Mouse (Mus musculus): ENCODE data around the gene Nmt1. TPM values are rescaled to one million over a fixed set of nuclear protein-coding genes. Genes with fewer than 3 reads are reported as not detected.

The Nmt1 gene
- polyA plus RNA-seq, 2 experiments = 22.3 to 44.3 TPM

GRCm38 (mm10) chr11:103116008-103116818 lies 88.2 kb downstream of the Nmt1 start, which contains the start of gene Hexim1:
Gene Hexim1 (plus strand): TSS chr11:103116231.
- Histone ChIP-seq H3K9ac (replicated peaks) (peak within 1 kb of the TSS; percentile 88), H3K36me3 (replicated peaks; ENCODE audit: control insufficient read depth, insufficient read depth, low read depth) (no peaks in the 10 kb centered on the region), H3K4me1 (replicated peaks; ENCODE audit: control insufficient read depth in 2 of 2, insufficient read depth in 2 of 2, low read length in 1 of 2) (peaks cover 17 to 23% of the 10 kb centered on the region in 2 experiments), H3K27me3 (ENCODE audit: control insufficient read depth, insufficient read depth, low read length) (no peaks in the 10 kb centered on the region; the same call in 1 of the 2 replicates), H3K27ac (peak within 1 kb of the TSS; percentile 90), H3K4me3 (ENCODE audit: insufficient read depth in 1 of 2, low read depth in 2 of 2, low read length in 2 of 2) (peak within 1 kb of the TSS; percentile 86 to 91), H3K9me3 (ENCODE audit: control insufficient read depth, low read length) (no peaks in the 10 kb centered on the region), H3K4me2 (ENCODE audit: low read depth) (peak within 1 kb of the TSS; percentile 100)
- TF ChIP-seq CTCF (IDR thresholded peaks at IDR 0.05; ENCODE audit: low read depth) (no peak), EP300 (IDR thresholded peaks at IDR 0.05; ENCODE audit: low read depth) (no peak)
- WGBS (ENCODE audit: insufficient replicate concordance) = under 1% methylated on average over 53 of the region's 53 CpGs
- DNase-seq (ENCODE audit: low read depth in 3 of 3, low spot score in 3 of 3) = peak; percentile 99 to 100 (median 99)
- ATAC-seq (ENCODE audit: insufficient read depth) = peak; percentile 91

DNA sequence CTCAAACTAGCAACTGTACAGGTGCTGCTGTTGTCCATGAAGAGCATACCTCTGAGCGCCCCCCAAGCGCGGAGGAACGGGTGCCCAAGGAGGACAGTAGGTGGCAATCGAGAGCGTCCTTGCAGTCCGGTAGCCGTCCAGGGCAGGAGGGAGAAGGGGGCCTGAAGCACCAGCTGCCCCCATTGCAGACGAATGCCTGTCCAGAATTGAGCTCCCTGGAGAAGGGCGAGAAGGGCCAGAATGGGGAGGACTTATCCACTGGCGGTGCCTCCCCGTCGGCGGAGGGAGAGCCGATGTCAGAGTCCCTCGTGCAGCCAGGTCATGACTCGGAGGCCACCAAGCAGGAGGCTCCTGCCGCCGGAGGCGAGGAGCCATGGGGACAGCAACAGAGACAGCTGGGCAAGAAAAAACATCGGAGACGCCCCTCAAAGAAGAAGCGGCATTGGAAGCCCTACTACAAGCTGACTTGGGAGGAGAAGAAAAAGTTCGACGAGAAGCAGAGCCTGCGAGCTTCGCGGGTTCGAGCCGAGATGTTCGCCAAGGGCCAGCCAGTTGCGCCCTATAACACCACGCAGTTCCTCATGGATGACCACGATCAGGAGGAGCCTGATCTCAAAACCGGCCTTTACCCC lies 89.1 kb downstream of the Nmt1 start:
- H3K36me3 ChIP-seq (replicated peaks; ENCODE audit: control insufficient read depth, insufficient read depth, low read depth) = no peaks in the 10 kb centered on the region
- DNase-seq (ENCODE audit: low read depth in 3 of 3, low spot score in 3 of 3) (peak in 2 of 3 experiments; percentile 64 to 68), ATAC-seq (ENCODE audit: insufficient read depth) (peak; percentile 14; the same call in 1 of the 2 replicates)
- under 1% methylated on average over 35 of the region's 35 CpGs for WGBS (ENCODE audit: insufficient replicate concordance)
- peak overlapping the region; percentile 100 for H3K4me2 ChIP-seq (ENCODE audit: low read depth)
- H3K4me3 ChIP-seq (ENCODE audit: insufficient read depth in 1 of 2, low read depth in 2 of 2, low read length in 2 of 2) = peak overlapping the region; percentile 86 to 91
- peak overlapping the region; percentile 83 for H3K27ac ChIP-seq
- no peaks in the 10 kb centered on the region; the same call in 1 of the 2 replicates for H3K27me3 ChIP-seq (ENCODE audit: control insufficient read depth, insufficient read depth, low read length)
- no peaks in the 10 kb centered on the region for H3K9me3 ChIP-seq (ENCODE audit: control insufficient read depth, low read length)
- no peak for TF ChIP-seq EP300 (IDR thresholded peaks at IDR 0.05; ENCODE audit: low read depth)
- peak; percentile 94 for TF ChIP-seq CTCF (IDR thresholded peaks at IDR 0.05; ENCODE audit: low read depth)
- peak overlapping the region; percentile 88 for H3K9ac ChIP-seq (replicated peaks)
- peaks cover 17% of the 10 kb centered on the region in 2 experiments for H3K4me1 ChIP-seq (replicated peaks; ENCODE audit: control insufficient read depth in 2 of 2, insufficient read depth in 2 of 2, low read length in 1 of 2)

DNA sequence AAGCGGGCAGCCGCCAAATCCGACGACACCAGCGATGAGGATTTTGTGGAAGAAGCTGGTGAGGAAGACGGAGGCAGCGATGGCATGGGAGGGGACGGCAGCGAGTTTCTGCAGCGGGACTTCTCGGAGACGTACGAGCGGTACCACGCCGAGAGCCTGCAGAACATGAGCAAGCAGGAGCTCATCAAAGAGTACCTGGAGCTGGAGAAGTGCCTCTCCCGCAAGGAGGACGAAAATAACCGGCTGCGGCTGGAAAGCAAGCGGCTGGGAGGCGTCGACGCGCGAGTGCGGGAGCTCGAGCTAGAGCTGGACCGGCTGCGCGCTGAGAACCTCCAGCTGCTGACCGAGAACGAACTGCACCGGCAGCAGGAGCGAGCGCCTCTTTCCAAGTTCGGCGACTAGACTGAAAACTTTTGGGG lies 89.6 kb downstream of the Nmt1 start:
- Histone ChIP-seq H3K27me3 (ENCODE audit: control insufficient read depth, insufficient read depth, low read length) (no peaks in the 10 kb centered on the region; the same call in 1 of the 2 replicates), H3K36me3 (replicated peaks; ENCODE audit: control insufficient read depth, insufficient read depth, low read depth) (no peaks in the 10 kb centered on the region), H3K4me3 (ENCODE audit: insufficient read depth in 1 of 2, low read depth in 2 of 2, low read length in 2 of 2) (peak overlapping the region; percentile 86 to 91), H3K9ac (replicated peaks) (peak overlapping the region; percentile 88), H3K9me3 (ENCODE audit: control insufficient read depth, low read length) (no peaks in the 10 kb centered on the region), H3K4me1 (replicated peaks; ENCODE audit: control insufficient read depth in 2 of 2, insufficient read depth in 2 of 2, low read length in 1 of 2) (peaks cover 12 to 15% of the 10 kb centered on the region in 2 experiments), H3K27ac (no peak overlapping the region), H3K4me2 (ENCODE audit: low read depth) (peak overlapping the region; percentile 100)
- under 1% methylated on average over 38 of the region's 38 CpGs for WGBS (ENCODE audit: insufficient replicate concordance)
- TF ChIP-seq CTCF (IDR thresholded peaks at IDR 0.05; ENCODE audit: low read depth) (no peak), EP300 (IDR thresholded peaks at IDR 0.05; ENCODE audit: low read depth) (no peak)
- ATAC-seq (ENCODE audit: insufficient read depth) = no peak
- no peak for DNase-seq (ENCODE audit: low read depth in 3 of 3, low spot score in 3 of 3)

Small RNAs within 50 kb of the gene (microRNA-seq; reads per million reads assigned to microRNA genes)
- not detected for gene Mir6931

Other genes starting within 250 kb of the Nmt1 start
- gene Gjc1, start 208.5 kb upstream of the Nmt1 start, polyA plus RNA-seq (2012; rRNA removed) = 1.2 and 1.7 TPM in 2 replicates
- 1.1 and 1.5 TPM in 2 replicates for gene Gjc1, start 208.5 kb upstream of the Nmt1 start, polyA plus RNA-seq (2014; fragmentation: Nextera tagmentation; extraction: Ambion mirVana)
- gene Higd1b, start 192.3 kb upstream of the Nmt1 start, polyA plus RNA-seq (2012; rRNA removed) = not detected in 2 replicates
- not detected in 2 replicates for gene Higd1b, start 192.3 kb upstream of the Nmt1 start, polyA plus RNA-seq (2014; fragmentation: Nextera tagmentation; extraction: Ambion mirVana)
- 51.1 and 51.8 TPM in 2 replicates for gene Eftud2, start 147.2 kb upstream of the Nmt1 start, polyA plus RNA-seq (2012; rRNA removed)
- gene Eftud2, start 147.2 kb upstream of the Nmt1 start, polyA plus RNA-seq (2014; fragmentation: Nextera tagmentation; extraction: Ambion mirVana) = 88.8 and 116 TPM in 2 replicates
- gene Ccdc103, start 147.0 kb upstream of the Nmt1 start, polyA plus RNA-seq (2012; rRNA removed) = 0.29 and 0.59 TPM in 2 replicates
- 0.75 and 1.1 TPM in 2 replicates for gene Ccdc103, start 147.0 kb upstream of the Nmt1 start, polyA plus RNA-seq (2014; fragmentation: Nextera tagmentation; extraction: Ambion mirVana)
- gene Fam187a, start 143.0 kb upstream of the Nmt1 start, polyA plus RNA-seq (2012; rRNA removed) = not detected in 2 replicates
- gene Fam187a, start 143.0 kb upstream of the Nmt1 start, polyA plus RNA-seq (2014; fragmentation: Nextera tagmentation; extraction: Ambion mirVana) = 0.06 TPM in 1 of 2 replicates, not detected in the other
- 8.2 and 12.6 TPM in 2 replicates for gene Gfap, start 127.3 kb upstream of the Nmt1 start, polyA plus RNA-seq (2012; rRNA removed)
- gene Gfap, start 127.3 kb upstream of the Nmt1 start, polyA plus RNA-seq (2014; fragmentation: Nextera tagmentation; extraction: Ambion mirVana) = 9.3 and 10.2 TPM in 2 replicates
- 19.7 and 21.9 TPM in 2 replicates for gene Kif18b, start 103.1 kb upstream of the Nmt1 start, polyA plus RNA-seq (2012; rRNA removed)
- 6.3 TPM in 2 replicates for gene Kif18b, start 103.1 kb upstream of the Nmt1 start, polyA plus RNA-seq (2014; fragmentation: Nextera tagmentation; extraction: Ambion mirVana)
- gene C1ql1, start 81.5 kb upstream of the Nmt1 start, polyA plus RNA-seq (2012; rRNA removed) = 0.17 and 0.21 TPM in 2 replicates
- 0.15 TPM in 1 of 2 replicates, not detected in the other for gene C1ql1, start 81.5 kb upstream of the Nmt1 start, polyA plus RNA-seq (2014; fragmentation: Nextera tagmentation; extraction: Ambion mirVana)
- 25.1 and 27.8 TPM in 2 replicates for gene Dcakd, start 143 bp downstream of the Nmt1 start, polyA plus RNA-seq (2012; rRNA removed)
- 25.7 and 30.6 TPM in 2 replicates for gene Dcakd, start 143 bp downstream of the Nmt1 start, polyA plus RNA-seq (2014; fragmentation: Nextera tagmentation; extraction: Ambion mirVana)
- 0.31 and 0.36 TPM in 2 replicates for gene Plcd3, start 73.5 kb downstream of the Nmt1 start, polyA plus RNA-seq (2012; rRNA removed)
- 0.06 and 0.29 TPM in 2 replicates for gene Plcd3, start 73.5 kb downstream of the Nmt1 start, polyA plus RNA-seq (2014; fragmentation: Nextera tagmentation; extraction: Ambion mirVana)
- 22.2 and 27.3 TPM in 2 replicates for gene Acbd4, start 73.5 kb downstream of the Nmt1 start, polyA plus RNA-seq (2012; rRNA removed)
- 49.7 and 63.2 TPM in 2 replicates for gene Acbd4, start 73.5 kb downstream of the Nmt1 start, polyA plus RNA-seq (2014; fragmentation: Nextera tagmentation; extraction: Ambion mirVana)
- 8.4 and 11.4 TPM in 2 replicates for gene Hexim1, start 88.0 kb downstream of the Nmt1 start, polyA plus RNA-seq (2012; rRNA removed)
- gene Hexim1, start 88.0 kb downstream of the Nmt1 start, polyA plus RNA-seq (2014; fragmentation: Nextera tagmentation; extraction: Ambion mirVana) = 2.4 and 2.6 TPM in 2 replicates
- 2.2 and 3.5 TPM in 2 replicates for gene Hexim2, start 104.2 kb downstream of the Nmt1 start, polyA plus RNA-seq (2012; rRNA removed)
- gene Hexim2, start 104.2 kb downstream of the Nmt1 start, polyA plus RNA-seq (2014; fragmentation: Nextera tagmentation; extraction: Ambion mirVana) = 3.4 and 4.4 TPM in 2 replicates
- gene Fmnl1, start 142.9 kb downstream of the Nmt1 start, polyA plus RNA-seq (2012; rRNA removed) = 2.3 and 3.5 TPM in 2 replicates
- 2.3 and 3.5 TPM in 2 replicates for gene Fmnl1, start 142.9 kb downstream of the Nmt1 start, polyA plus RNA-seq (2014; fragmentation: Nextera tagmentation; extraction: Ambion mirVana)
- gene 1700023F06Rik, start 180.4 kb downstream of the Nmt1 start, polyA plus RNA-seq (2012; rRNA removed) = not detected in 2 replicates
- not detected in 2 replicates for gene 1700023F06Rik, start 180.4 kb downstream of the Nmt1 start, polyA plus RNA-seq (2014; fragmentation: Nextera tagmentation; extraction: Ambion mirVana)
- gene Spata32, start 190.2 kb downstream of the Nmt1 start, polyA plus RNA-seq (2012; rRNA removed) = not detected in 2 replicates
- 0.13 TPM in 1 of 2 replicates, not detected in the other for gene Spata32, start 190.2 kb downstream of the Nmt1 start, polyA plus RNA-seq (2014; fragmentation: Nextera tagmentation; extraction: Ambion mirVana)
- gene Map3k14, start 239.3 kb downstream of the Nmt1 start, polyA plus RNA-seq (2012; rRNA removed) = 0.47 and 0.54 TPM in 2 replicates
- gene Map3k14, start 239.3 kb downstream of the Nmt1 start, polyA plus RNA-seq (2014; fragmentation: Nextera tagmentation; extraction: Ambion mirVana) = 0.14 and 0.18 TPM in 2 replicates

Data from liver, embryonic 14.5 days (tissue).